Mouse (Mus musculus) liver, embryonic 14.5 days (tissue): ENCODE data around the gene Rbms1. TPM values are rescaled to one million over a fixed set of nuclear protein-coding genes. Genes with fewer than 3 reads are reported as not detected.

ENCODE experiments used
- ATAC-seq: fragments of 200-750 bp; cut with Nextera tagmentation; 2 replicates; pipeline ENCODE4 v1.8.0; 2017; ENCODE audit warnings: moderate number of reproducible peaks, mild to moderate bottlenecking, moderate library complexity; ENCODE audit not compliant: insufficient read depth
- DNase-seq, 3 experiments: peaks; one replicate each; pipeline ENCODE4 v3.0.0-alpha.2; 2012 to 2013; ENCODE audit warnings: low read depth in 3 of 3, low spot score in 3 of 3
- H3K27ac ChIP-seq: fragments of 300-500 bp; sonication (generic); 2 replicates; pipeline ENCODE4 v1.5.1; 2014; ENCODE audit warnings: moderate library complexity, mild to moderate bottlenecking, control low read depth, inconsistent platforms
- H3K27me3 ChIP-seq: fragments of 300-500 bp; sonication (generic); 2 replicates; pipeline ENCODE4 v1.6.1; 2014; ENCODE audit warnings: mild to moderate bottlenecking, low read length, moderate library complexity; ENCODE audit not compliant: control insufficient read depth, insufficient read depth
- H3K36me3 ChIP-seq: fragments of 300-500 bp; sonication (generic); replicated peaks from 2 replicates; pipeline ENCODE4 v1.6.1; 2014; ENCODE audit warnings: low read depth; ENCODE audit not compliant: control insufficient read depth, insufficient read depth
- H3K4me1 ChIP-seq, 2 experiments: fragments of 200-500 bp in 1 of 2; fragments of 300-500 bp in 1 of 2; sonication (generic) in 1 of 2; replicated peaks; 2 replicates each; pipeline ENCODE4 v1.6.1; 2012 to 2014; ENCODE audit warnings: antibody characterized with exemption in 1 of 2, inconsistent platforms in 1 of 2, low read length in 1 of 2; ENCODE audit not compliant: control insufficient read depth in 2 of 2, insufficient read depth in 2 of 2
- H3K4me2 ChIP-seq: fragments of 300-500 bp; sonication (generic); 2 replicates; pipeline ENCODE4 v1.6.1; 2014; ENCODE audit warnings: low read depth, mild to moderate bottlenecking, control low read depth, moderate library complexity
- H3K4me3 ChIP-seq, 2 experiments: fragments of 200-500 bp in 1 of 2; fragments of 300-500 bp in 1 of 2; sonication (generic) in 1 of 2; 2 replicates each; pipeline ENCODE4 v1.5.1; 2012 to 2014; ENCODE audit warnings: low read depth in 2 of 2, low read length in 2 of 2, mild to moderate bottlenecking in 2 of 2, control low read depth in 1 of 2, inconsistent platforms in 1 of 2, moderate library complexity in 1 of 2; ENCODE audit not compliant: insufficient read depth in 1 of 2
- H3K9ac ChIP-seq: fragments of 300-500 bp; sonication (generic); replicated peaks from 2 replicates; pipeline ENCODE4 v1.6.1; 2014; ENCODE audit warnings: mild to moderate bottlenecking, control low read depth, moderate library complexity
- H3K9me3 ChIP-seq: fragments of 300-500 bp; sonication (generic); 2 replicates; pipeline ENCODE4 v1.6.1; 2016; ENCODE audit warnings: low read length, mixed read lengths; ENCODE audit not compliant: control insufficient read depth
- CTCF ChIP-seq: IDR thresholded peaks from 2 replicates; pipeline ENCODE4 v1.5.1; 2016; ENCODE audit warnings: antibody characterized with exemption, low read depth, control low read depth
- EP300 ChIP-seq: IDR thresholded peaks from 2 replicates; pipeline ENCODE4 v1.6.1; 2016; ENCODE audit warnings: antibody characterized with exemption, low read depth
- WGBS: fragments of 180-500 bp; shearing (Covaris S2); extraction: QIAGEN DNeasy Blood & Tissue Kit; methylation state at CpG from one replicate; pipeline ENCODE4 v1.1.7; 2014; ENCODE audit not compliant: insufficient replicate concordance; 5-methylcytosine and 5-hydroxymethylcytosine counted together
- polyA plus RNA-seq, 2 experiments: library from polyadenylated mRNA; depleted of rRNA in 1 of 2; stranded (reverse) in 1 of 2; unstranded in 1 of 2; fragments of >200 nt; fragmentation: Nextera tagmentation in 1 of 2; extraction: Ambion mirVana in 1 of 2; gene quantifications; 2 replicates each; pipeline versions ENCODE4 v1.2.1 to v1.2.3; 2012 to 2014

Gene Rbms1
- polyA plus RNA-seq, 2 experiments: 16.8 to 31.8 TPM

DNA sequence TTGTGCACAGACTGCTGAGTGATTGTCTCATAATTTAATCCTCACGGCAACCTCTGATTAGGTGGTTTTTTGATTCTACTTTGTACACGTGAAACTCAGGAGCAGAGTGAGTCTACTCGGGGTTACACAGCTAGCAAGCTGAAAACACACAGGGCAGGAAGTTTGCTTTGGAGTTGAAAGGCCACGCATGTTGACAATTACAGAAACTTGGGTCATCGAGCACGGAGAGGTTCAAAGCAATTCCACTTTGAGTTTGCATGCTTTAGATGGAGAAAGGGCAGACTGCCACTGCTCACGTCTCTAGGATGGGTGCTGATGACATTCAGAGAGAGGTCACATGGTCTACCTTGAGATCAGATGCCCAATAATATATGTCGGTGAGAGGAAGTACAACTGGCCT lies 160.2 kb downstream of the Rbms1 start:
- no peak overlapping the region for H3K4me3 ChIP-seq
- H3K4me2 ChIP-seq: peak overlapping the region; percentile 15; the same call in 1 of the 2 replicates
- H3K9ac ChIP-seq: no peak overlapping the region
- no peaks in the 10 kb centered on the region for H3K36me3 ChIP-seq
- DNase-seq: peak; percentile 17 to 24 (median 19)
- peak; percentile 60; the same call in 1 of the 2 replicates for ATAC-seq
- H3K27ac ChIP-seq: no peak overlapping the region
- TF ChIP-seq EP300 (no peak), CTCF (no peak)
- H3K9me3 ChIP-seq: no peaks in the 10 kb centered on the region
- peaks cover 0 to 12% of the 10 kb centered on the region in 2 experiments; a peak in 2 of 4 replicates for H3K4me1 ChIP-seq
- no peaks in the 10 kb centered on the region for H3K27me3 ChIP-seq
- WGBS: 64% methylated on average over 8 of the region's 8 CpGs

DNA sequence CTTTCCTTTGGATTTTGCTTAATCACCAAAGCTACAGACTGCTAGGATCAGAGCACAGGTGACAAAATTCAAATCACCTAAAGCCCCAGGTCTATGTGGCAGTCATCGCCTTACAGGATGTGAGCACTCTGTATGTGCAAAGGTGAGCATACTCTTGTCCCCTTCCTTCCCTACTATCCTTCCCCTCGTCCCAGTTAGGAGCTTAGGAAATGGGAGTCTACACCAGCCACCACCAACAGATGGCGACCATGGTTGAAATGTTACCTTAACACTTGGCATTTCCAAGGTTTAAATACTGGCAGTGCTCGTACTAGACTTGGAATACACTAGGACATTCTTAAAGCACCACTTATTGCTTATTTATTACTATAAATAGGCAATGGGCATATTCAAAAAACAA lies 160.8 kb downstream of the Rbms1 start:
- no peak overlapping the region for H3K27ac ChIP-seq
- WGBS: 39% methylated on average over 4 of the region's 4 CpGs
- no peak for ATAC-seq

DNA sequence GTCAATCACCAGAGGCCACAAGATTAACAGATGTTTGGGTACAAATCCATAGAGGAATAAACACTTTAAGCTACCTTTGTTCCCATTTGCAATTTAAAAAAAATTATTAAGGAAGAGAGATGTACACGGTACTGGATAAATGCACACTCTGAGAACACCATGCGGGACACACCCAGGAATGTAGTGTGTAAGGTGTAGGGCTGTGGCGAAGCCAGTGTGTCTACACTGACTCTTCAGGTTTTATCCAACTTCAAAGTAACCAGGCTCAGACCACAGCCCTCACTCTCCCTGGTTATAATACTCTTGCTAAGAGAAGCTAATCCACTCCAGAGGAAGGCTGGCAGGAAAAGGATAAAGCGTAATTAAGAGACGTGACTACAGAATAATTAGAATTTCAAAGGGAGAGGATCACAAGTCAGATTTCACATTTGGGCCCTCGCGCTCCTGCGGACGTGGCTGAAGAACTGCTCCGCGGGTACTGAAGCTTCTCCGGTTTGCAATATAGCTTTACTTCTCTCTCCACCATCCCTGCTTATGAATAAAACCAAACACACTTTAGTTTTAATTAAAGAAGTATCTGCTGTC lies 161.3 kb downstream of the Rbms1 start:
- Histone ChIP-seq H3K4me1 (peaks cover 0 to 9% of the 10 kb centered on the region in 2 experiments; a peak in 2 of 4 replicates), H3K27me3 (no peaks in the 10 kb centered on the region), H3K4me3 (no peak overlapping the region), H3K9me3 (no peaks in the 10 kb centered on the region), H3K27ac (no peak overlapping the region), H3K9ac (no peak overlapping the region), H3K4me2 (peak overlapping the region; percentile 31), H3K36me3 (no peaks in the 10 kb centered on the region)
- no peak for DNase-seq
- ATAC-seq: no peak
- TF ChIP-seq CTCF (no peak), EP300 (no peak)
- WGBS: 73% methylated on average over 12 of the region's 12 CpGs

More for the DNA sequence above, 160.8 kb downstream of the Rbms1 start:
- DNase-seq: no peak
- H3K4me3 ChIP-seq: no peak overlapping the region
- H3K4me1 ChIP-seq: peaks cover 0 to 10% of the 10 kb centered on the region in 2 experiments; a peak in 2 of 4 replicates
- no peak overlapping the region for H3K4me2 ChIP-seq
- peak; percentile 44; the same call in 1 of the 2 replicates for TF ChIP-seq CTCF
- TF ChIP-seq EP300: no peak
- no peaks in the 10 kb centered on the region for H3K36me3 ChIP-seq
- H3K9ac ChIP-seq: no peak overlapping the region
- no peaks in the 10 kb centered on the region for H3K9me3 ChIP-seq
- H3K27me3 ChIP-seq: no peaks in the 10 kb centered on the region

DNA sequence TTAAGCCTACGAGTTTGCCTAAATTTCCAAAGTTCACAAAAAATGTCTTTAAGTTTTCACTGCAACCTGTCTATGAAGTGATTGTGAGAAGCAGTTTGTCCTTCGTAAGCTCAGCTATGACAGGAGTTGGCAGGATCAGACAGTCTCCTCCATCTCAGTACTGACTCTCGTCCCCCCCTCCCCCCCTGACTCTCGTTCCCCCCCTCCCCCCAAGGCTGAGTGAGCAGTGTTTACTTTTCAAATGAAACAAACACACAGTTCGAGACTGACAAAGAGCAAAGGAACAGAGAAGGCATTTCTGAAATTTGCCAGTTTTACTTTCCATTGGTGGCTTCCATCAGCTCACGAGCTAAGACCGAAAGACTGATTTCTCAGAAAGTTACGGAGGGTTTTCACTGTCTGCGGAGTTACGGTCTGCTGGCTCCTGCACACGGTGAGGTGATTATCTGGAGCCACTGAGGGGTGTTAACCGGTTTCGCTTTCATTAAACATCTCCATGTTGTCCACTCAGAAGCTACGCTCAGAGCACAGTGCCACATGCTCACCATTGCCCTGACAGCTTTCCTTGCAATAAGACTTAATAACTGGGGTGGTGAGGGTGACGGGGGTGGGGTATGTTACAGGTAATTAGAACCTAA lies 162.0 kb downstream of the Rbms1 start:
- Histone ChIP-seq H3K36me3 (no peaks in the 10 kb centered on the region), H3K27ac (no peak overlapping the region), H3K4me2 (peak overlapping the region; percentile 31), H3K9ac (no peak overlapping the region; the same call in 1 of the 2 replicates), H3K4me3 (peak overlapping the region; percentile 10 to 39; a peak in 3 of 4 replicates), H3K9me3 (no peaks in the 10 kb centered on the region), H3K4me1 (peaks cover 0 to 9% of the 10 kb centered on the region in 2 experiments; a peak in 2 of 4 replicates), H3K27me3 (no peaks in the 10 kb centered on the region)
- TF ChIP-seq EP300 (no peak), CTCF (no peak)
- ATAC-seq: no peak
- 65% methylated on average over 15 of the region's 15 CpGs for WGBS
- DNase-seq: no peak

DNA sequence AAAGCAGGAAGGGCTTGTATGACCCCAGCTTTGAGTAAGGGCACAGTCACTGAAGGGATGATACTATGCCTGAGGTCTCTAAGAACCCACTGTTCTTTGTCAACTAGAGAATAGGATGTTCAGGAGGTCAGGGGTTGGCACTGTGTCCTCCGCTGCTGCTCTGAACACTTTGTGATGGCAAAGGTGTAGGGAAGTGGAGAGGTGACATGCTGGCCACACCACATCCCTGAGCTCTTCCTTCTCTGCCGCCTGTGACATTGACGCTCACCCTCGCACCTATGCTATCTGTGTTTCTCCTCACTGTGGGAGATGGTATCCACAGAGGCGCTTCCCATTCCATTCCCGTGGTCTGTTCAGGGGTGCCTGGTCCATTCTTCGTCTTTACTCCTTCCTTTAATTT lies 163.2 kb downstream of the Rbms1 start:
- ATAC-seq (no peak), DNase-seq (no peak)
- Histone ChIP-seq H3K27ac (no peak overlapping the region), H3K4me3 (no peak overlapping the region), H3K9ac (no peak overlapping the region), H3K4me1 (peaks cover 0 to 7% of the 10 kb centered on the region in 2 experiments; a peak in 2 of 4 replicates), H3K4me2 (no peak overlapping the region), H3K27me3 (no peaks in the 10 kb centered on the region), H3K36me3 (no peaks in the 10 kb centered on the region), H3K9me3 (no peaks in the 10 kb centered on the region)
- WGBS: 81% methylated on average over 7 of the region's 7 CpGs
- no peak for TF ChIP-seq CTCF
- no peak for TF ChIP-seq EP300
